Mouse (Mus musculus) lung, adult 2 months (tissue): ENCODE results near the gene Pusl1. TPM values are rescaled to one million over a fixed set of nuclear protein-coding genes. Genes with fewer than 3 reads are reported as not detected.

Experiments used
- DNase-seq: peaks from one replicate; pipeline ENCODE4 v3.0.0; 2022
- H3K4me1 ChIP-seq: fragments of 200-500 bp; 2 replicates; pipeline ENCODE4 v1.6.1; 2011; ENCODE audit warnings: low read length; ENCODE audit not compliant: control insufficient read depth, insufficient read depth
- H3K4me3 ChIP-seq: fragments of 200-500 bp; replicated peaks from 2 replicates; pipeline ENCODE3; 2011; ENCODE audit warnings: low read depth, mild to moderate bottlenecking, control low read depth, low read length; ENCODE audit errors: extremely low read depth
- CTCF ChIP-seq: fragments of 200-500 bp; IDR thresholded peaks from 2 replicates; pipeline ENCODE4 v1.5.1; 2011; ENCODE audit warnings: mild to moderate bottlenecking, low read length, control low read depth; ENCODE audit not compliant: insufficient read depth
- POLR2A ChIP-seq: fragments of 200-500 bp; IDR thresholded peaks from 2 replicates; pipeline ENCODE4 v1.6.1; 2011; ENCODE audit warnings: low read depth, mild to moderate bottlenecking, control low read depth, low read length, borderline replicate concordance; ENCODE audit errors: extremely low read depth
- WGBS: fragments of 180-500 bp; shearing (Covaris S2); methylation state at CpG from one replicate; pipeline ENCODE4 v1.1.7; 2018; 5-methylcytosine and 5-hydroxymethylcytosine counted together
- polyA plus RNA-seq: library from polyadenylated mRNA; depleted of rRNA; stranded (reverse); fragments of >200 nt; gene quantifications from 2 replicates; pipeline ENCODE4 v1.2.3, GENCODE M21; 2012

The Pusl1 gene
- polyA plus RNA-seq, 1 experiment: 82.2 TPM

GRCm38 (mm10) chr4:155861787-155862186 is 29.8 kb downstream of the Pusl1 start:
- TF ChIP-seq POLR2A (no peak), CTCF (no peak)
- no peak for DNase-seq

DNA sequence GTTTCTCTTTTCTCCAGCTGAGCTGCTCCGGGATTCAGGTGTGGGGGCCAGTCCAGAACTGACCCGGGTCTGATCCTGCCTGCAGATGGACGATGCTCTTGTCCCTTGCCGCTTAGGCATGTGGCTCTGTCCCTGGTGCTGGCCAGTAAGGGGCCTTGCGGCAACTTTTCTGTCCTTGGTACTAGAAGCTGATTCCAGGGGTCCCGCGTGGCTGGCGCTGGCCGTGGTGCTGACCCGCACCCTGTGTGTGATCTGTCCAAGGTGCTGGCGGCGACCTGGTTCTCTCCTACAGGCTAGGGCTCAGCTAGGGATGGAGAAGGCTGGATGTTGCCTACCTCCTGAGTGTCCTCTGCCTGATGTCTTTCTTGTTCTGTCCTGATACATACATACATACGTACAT is 32.3 kb downstream of the Pusl1 start:
- Histone ChIP-seq H3K4me3 (no peak overlapping the region), H3K4me1 (no peaks in the 10 kb centered on the region)
- 32% methylated on average over 13 of the region's 13 CpGs for WGBS
- no peak for DNase-seq
- TF ChIP-seq CTCF (no peak), POLR2A (no peak)

More at GRCm38 (mm10) chr4:155861787-155862186, 29.8 kb downstream of the Pusl1 start:
- H3K4me1 ChIP-seq: no peaks in the 10 kb centered on the region
- 84% methylated on average over 7 of the region's 7 CpGs for WGBS
- H3K4me3 ChIP-seq: no peak overlapping the region

- no peak for TF ChIP-seq CTCF
- no peak for TF ChIP-seq POLR2A
- no peak for DNase-seq
- 84% methylated on average over 3 of the region's 3 CpGs for WGBS
- H3K4me3 ChIP-seq: no peak overlapping the region
- H3K4me1 ChIP-seq: 0 out of 2 replicates have a peak, but pooled peaks cover 2% of the 10 kb centered on the region
These were observed 34.7 kb downstream of the Pusl1 start for GRCm38 (mm10) chr4:155856881-155857280.

- H3K4me1 ChIP-seq: 0 out of 2 replicates have a peak, but pooled peaks cover 4% of the 10 kb centered on the region
- WGBS: 92% methylated on average over 12 of the region's 12 CpGs
- no peak overlapping the region for H3K4me3 ChIP-seq
- no peak for TF ChIP-seq CTCF
- TF ChIP-seq POLR2A: no peak
- DNase-seq: no peak
These were observed 35.5 kb downstream of the Pusl1 start for GRCm38 (mm10) chr4:155856071-155856470.

DNA sequence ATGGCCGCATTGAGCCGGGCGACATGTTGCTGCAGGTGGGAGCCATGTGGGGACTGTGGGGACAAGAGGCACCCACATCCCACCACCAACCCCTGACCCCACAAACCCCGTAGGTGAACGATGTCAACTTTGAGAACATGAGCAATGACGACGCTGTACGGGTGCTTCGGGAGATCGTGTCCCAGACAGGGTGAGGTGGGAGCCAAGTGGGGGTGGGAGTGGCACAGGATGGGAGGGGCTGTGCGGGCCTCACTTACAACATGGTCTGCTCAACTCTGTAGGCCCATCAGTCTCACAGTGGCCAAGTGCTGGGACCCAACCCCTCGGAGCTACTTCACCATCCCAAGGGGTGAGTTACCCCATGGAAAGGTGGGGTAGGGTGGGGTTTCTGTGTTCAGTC is 36.6 kb downstream of the Pusl1 start:
- 93% methylated on average over 12 of the region's 12 CpGs for WGBS
- no peak for DNase-seq
- H3K4me3 ChIP-seq: no peak overlapping the region
- no peak for TF ChIP-seq CTCF
- peak; percentile 15; the same call in 1 of the 2 replicates for TF ChIP-seq POLR2A
- 0 out of 2 replicates have a peak, but pooled peaks cover 4% of the 10 kb centered on the region for H3K4me1 ChIP-seq

DNA sequence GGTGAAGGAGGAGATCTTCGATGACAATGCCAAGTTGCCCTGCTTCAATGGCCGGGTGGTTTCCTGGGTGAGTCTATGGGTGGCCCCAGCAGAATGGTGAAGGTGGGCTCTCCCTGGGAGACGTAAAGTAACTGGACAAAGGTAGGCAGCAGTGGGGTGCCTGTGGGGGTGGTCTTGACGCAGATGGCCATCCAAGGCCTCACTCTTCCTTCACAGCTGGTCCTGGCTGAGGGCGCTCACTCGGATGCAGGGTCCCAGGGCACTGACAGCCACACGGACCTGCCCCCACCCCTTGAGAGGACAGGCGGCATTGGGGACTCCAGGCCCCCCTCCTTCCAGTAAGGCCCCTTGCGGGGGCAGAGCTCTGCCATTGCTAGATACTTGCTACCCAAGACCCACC is 38.2 kb downstream of the Pusl1 start:
- H3K4me3 ChIP-seq: no peak overlapping the region
- peaks cover 10% of the 10 kb centered on the region; the same call in 1 of the 2 replicates for H3K4me1 ChIP-seq
- no peak for DNase-seq
- TF ChIP-seq POLR2A (no peak), CTCF (no peak)
- whole genome bisulfite sequencing: 92% methylated on average over 9 of the region's 9 CpGs

DNA sequence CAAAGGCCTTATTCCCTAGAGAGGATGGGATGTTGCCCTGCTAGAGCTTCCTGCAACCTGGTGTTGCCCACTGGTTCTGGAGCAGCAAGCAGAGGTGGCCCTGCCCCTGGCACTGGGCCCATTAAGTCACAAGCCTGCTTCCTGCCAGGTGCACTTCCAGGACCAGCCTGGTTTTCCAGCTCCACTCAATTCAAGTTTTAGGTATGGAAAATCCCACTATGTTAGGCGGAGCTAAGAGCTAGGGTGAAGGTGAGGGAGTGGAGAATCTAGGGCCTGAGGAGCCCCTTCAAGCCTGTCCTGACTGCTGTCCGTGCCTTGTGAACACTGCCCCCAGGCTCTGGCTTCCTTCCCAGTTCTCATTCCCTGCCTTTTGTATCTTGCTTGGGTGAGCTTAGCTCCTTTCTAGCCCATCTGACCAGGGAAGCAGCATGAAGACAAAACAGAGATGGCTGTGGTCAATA is 39.6 kb downstream of the Pusl1 start:
- TF ChIP-seq POLR2A (no peak), CTCF (no peak)
- 49% methylated on average over 2 of the region's 2 CpGs for WGBS
- H3K4me3 ChIP-seq: no peak overlapping the region
- peaks cover 14% of the 10 kb centered on the region for H3K4me1 ChIP-seq
- peak; percentile 23 for DNase-seq

DNA sequence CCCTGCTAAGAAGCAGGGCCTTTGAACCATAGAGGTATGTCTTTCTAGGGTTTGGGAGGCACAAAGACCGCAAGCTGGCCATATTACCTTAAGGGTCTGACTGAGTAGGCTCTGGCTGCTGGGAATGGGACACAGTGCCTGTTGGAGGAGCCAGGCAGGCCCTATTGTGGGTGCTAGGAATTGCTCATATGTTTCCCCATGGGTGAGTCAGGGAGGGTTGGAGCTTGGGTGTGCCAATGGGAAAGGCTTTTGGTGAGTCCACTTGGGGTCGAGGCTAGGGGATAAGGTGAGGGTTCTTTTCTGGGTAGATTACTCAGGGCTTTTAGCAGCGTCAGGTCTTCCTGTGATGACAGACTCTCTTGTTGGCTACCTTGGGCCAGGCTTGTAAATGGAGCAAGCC is 40.2 kb downstream of the Pusl1 start:
- 85% methylated on average over 3 of the region's 3 CpGs for WGBS
- no peak overlapping the region for H3K4me3 ChIP-seq
- DNase-seq: no peak
- H3K4me1 ChIP-seq: peaks cover 19% of the 10 kb centered on the region
- TF ChIP-seq POLR2A: no peak
- no peak for TF ChIP-seq CTCF

- no peak for DNase-seq
- 85% methylated on average over 3 of the region's 3 CpGs for whole genome bisulfite sequencing
- TF ChIP-seq CTCF (no peak), POLR2A (no peak)
- Histone ChIP-seq H3K4me1 (peaks cover 19% of the 10 kb centered on the region), H3K4me3 (no peak overlapping the region)
These were observed 41.7 kb downstream of the Pusl1 start for GRCm38 (mm10) chr4:155849792-155850451.

DNA sequence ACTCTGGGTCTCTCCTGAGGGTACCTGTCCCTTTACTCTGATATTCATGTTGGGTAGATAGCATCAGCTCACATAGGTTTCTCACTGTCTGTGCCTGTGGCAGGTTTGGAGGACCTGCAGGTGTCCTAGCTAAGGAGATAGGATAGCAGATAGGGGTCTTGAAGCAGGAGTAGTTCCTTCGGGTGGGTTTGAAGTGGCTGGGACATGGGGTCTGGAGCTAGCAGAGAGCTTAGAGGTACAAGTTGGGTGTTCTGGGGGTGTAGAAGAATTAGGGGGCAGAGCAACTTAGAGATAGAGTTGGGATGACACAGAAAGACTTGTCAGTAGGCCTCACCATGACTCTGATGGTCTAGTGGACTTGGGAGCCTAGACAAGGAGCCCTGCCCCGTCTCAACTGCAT is 42.2 kb downstream of the Pusl1 start:
- H3K4me3 ChIP-seq: no peak overlapping the region
- no peak for TF ChIP-seq CTCF
- TF ChIP-seq POLR2A: no peak
- H3K4me1 ChIP-seq: peaks cover 19% of the 10 kb centered on the region
- WGBS: 84% methylated on average over 2 of the region's 2 CpGs
- DNase-seq: no peak
